Mouse (Mus musculus): Measurements from ENCODE around the gene Svip.

The Svip gene

GRCm38 (mm10) chr7:52005511-52006295 is at the start of gene Svip:
Svip (minus strand) TSS chr7:52006018.
- DNase-seq (ENCODE audit: low read depth, low spot score) = peak; percentile 94

- DNase-seq (ENCODE audit: low read depth, low spot score) = peak; percentile 63
Measured at GRCm38 (mm10) chr7:52037600-52038582, 32.1 kb upstream of the Svip start.

GRCm38 (mm10) chr7:52024050-52024626 is 18.3 kb upstream of the Svip start:
- DNase-seq (ENCODE audit: low read depth, low spot score) = no peak

GRCm38 (mm10) chr7:52022039-52022438 is 16.2 kb upstream of the Svip start:
- DNase-seq (ENCODE audit: low read depth, low spot score) = no peak

GRCm38 (mm10) chr7:52015628-52016027 is 9.8 kb upstream of the Svip start, which contains the start of gene 1700015G11Rik:
1700015G11Rik (minus strand) TSS chr7:52015728.
- no peak for DNase-seq (ENCODE audit: low read depth, low spot score)

GRCm38 (mm10) chr7:52015180-52015579 is 9.4 kb upstream of the Svip start:
- no peak for DNase-seq (ENCODE audit: low read depth, low spot score)

- no peak for DNase-seq (ENCODE audit: low read depth, low spot score)
Measured at GRCm38 (mm10) chr7:52013457-52013856, 7.6 kb upstream of the Svip start.

- no peak for DNase-seq (ENCODE audit: low read depth, low spot score)
Measured at GRCm38 (mm10) chr7:52007138-52007537, 1.3 kb upstream of the Svip start.

- DNase-seq (ENCODE audit: low read depth, low spot score) = no peak
Measured at GRCm38 (mm10) chr7:52006296-52006630, 445 bp upstream of the Svip start.

- no peak for DNase-seq (ENCODE audit: low read depth, low spot score)
Measured at GRCm38 (mm10) chr7:51991020-51991419, 14.8 kb downstream of the Svip start.

- DNase-seq (ENCODE audit: low read depth, low spot score) = no peak
Measured at GRCm38 (mm10) chr7:51986909-51987308, 18.9 kb downstream of the Svip start.

- DNase-seq (ENCODE audit: low read depth, low spot score) = no peak
Measured at GRCm38 (mm10) chr7:51985763-51986162, 20.1 kb downstream of the Svip start.

- peak; percentile 33 for DNase-seq (ENCODE audit: low read depth, low spot score)
Measured at GRCm38 (mm10) chr7:51982303-51982702, 23.5 kb downstream of the Svip start.

GRCm38 (mm10) chr7:51979271-51979670 is 26.5 kb downstream of the Svip start:
- no peak for DNase-seq (ENCODE audit: low read depth, low spot score)

- no peak for DNase-seq (ENCODE audit: low read depth, low spot score)
Measured at GRCm38 (mm10) chr7:51975181-51975580, 30.6 kb downstream of the Svip start.

- DNase-seq (ENCODE audit: low read depth, low spot score) = no peak
Measured at GRCm38 (mm10) chr7:51973526-51973925, 32.3 kb downstream of the Svip start.

GRCm38 (mm10) chr7:51973091-51973490 is 32.7 kb downstream of the Svip start:
- no peak for DNase-seq (ENCODE audit: low read depth, low spot score)

- DNase-seq (ENCODE audit: low read depth, low spot score) = peak; percentile 75
Measured at GRCm38 (mm10) chr7:51972252-51972855, 33.5 kb downstream of the Svip start.

- DNase-seq (ENCODE audit: low read depth, low spot score) = peak; percentile 23
Measured at GRCm38 (mm10) chr7:51969379-51969778, 36.4 kb downstream of the Svip start.

GRCm38 (mm10) chr7:51967581-51967980 is 38.2 kb downstream of the Svip start:
- no peak for DNase-seq (ENCODE audit: low read depth, low spot score)

GRCm38 (mm10) chr7:51964681-51965080 is 41.1 kb downstream of the Svip start:
- DNase-seq (ENCODE audit: low read depth, low spot score) = no peak
